Mouse (Mus musculus) layer of hippocampus, adult 9-11 months (tissue): ENCODE data around the gene Hoxa13.

Experiments
- DNase-seq: peaks from one replicate; pipeline ENCODE4 v3.0.0; 2022

Hoxa13 gene

GRCm38 (mm10) chr6:52248638-52249414, 11.9 kb downstream of the Hoxa13 start:
- DNase-seq, result no peak

- DNase-seq, result no peak
Measured at GRCm38 (mm10) chr6:52247766-52248637, 12.7 kb downstream of the Hoxa13 start.

GRCm38 (mm10) chr6:52246916-52247315, 13.8 kb downstream of the Hoxa13 start:
- no peak for DNase-seq

GRCm38 (mm10) chr6:52246403-52246803, 14.3 kb downstream of the Hoxa13 start:
- no peak for DNase-seq

- DNase-seq, result no peak
Measured at GRCm38 (mm10) chr6:52245757-52246142, 14.9 kb downstream of the Hoxa13 start, which contains the start of gene Hoxa11. Gene Hoxa11 (minus strand): TSS chr6:52245810.

GRCm38 (mm10) chr6:52245040-52245756, 15.5 kb downstream of the Hoxa13 start:
- no peak for DNase-seq

- DNase-seq, result no peak
Measured at GRCm38 (mm10) chr6:52244471-52245039, 16.1 kb downstream of the Hoxa13 start.

- DNase-seq, result no peak
Measured at GRCm38 (mm10) chr6:52243681-52244121, 17.0 kb downstream of the Hoxa13 start.

GRCm38 (mm10) chr6:52242801-52243332, 17.8 kb downstream of the Hoxa13 start:
- no peak for DNase-seq

GRCm38 (mm10) chr6:52241001-52241621, 19.6 kb downstream of the Hoxa13 start:
- no peak for DNase-seq

GRCm38 (mm10) chr6:52240389-52241000, 20.2 kb downstream of the Hoxa13 start, which contains the start of gene Hoxa10:
Gene Hoxa10 (minus strand): TSS chr6:52240854.
- peak; percentile 19 for DNase-seq

GRCm38 (mm10) chr6:52239625-52240388, 20.9 kb downstream of the Hoxa13 start:
- no peak for DNase-seq

GRCm38 (mm10) chr6:52238976-52239375, 21.7 kb downstream of the Hoxa13 start:
- no peak for DNase-seq

- DNase-seq, result no peak
Measured at GRCm38 (mm10) chr6:52238155-52238545, 22.5 kb downstream of the Hoxa13 start.

GRCm38 (mm10) chr6:52237346-52238154, 23.1 kb downstream of the Hoxa13 start:
- DNase-seq, result no peak

- DNase-seq, result no peak
Measured at GRCm38 (mm10) chr6:52236806-52237205, 23.9 kb downstream of the Hoxa13 start.

- DNase-seq, result no peak
Measured at GRCm38 (mm10) chr6:52235866-52236265, 24.8 kb downstream of the Hoxa13 start.

- DNase-seq, result no peak
Measured at GRCm38 (mm10) chr6:52235267-52235666, 25.4 kb downstream of the Hoxa13 start.

- no peak for DNase-seq
Measured at GRCm38 (mm10) chr6:52234428-52235140, 26.1 kb downstream of the Hoxa13 start.
